Mouse (Mus musculus): ENCODE measurements around the gene Raet1e.
"Not testable (repeated sequence)": the region's sequence is repeated elsewhere in the genome, so short reads cannot be mapped to it uniquely, and the experiment has no call there.

Raet1e gene

GRCm38 (mm10) chr10:22165328-22166003 lies 7.1 kb downstream of the Raet1e start:
- DNase-seq = not testable (repeated sequence)

- DNase-seq = not testable (repeated sequence)
Observed at GRCm38 (mm10) chr10:22166025-22166424, 7.7 kb downstream of the Raet1e start.

GRCm38 (mm10) chr10:22167061-22167460 lies 8.7 kb downstream of the Raet1e start:
- not testable (repeated sequence) for DNase-seq

- DNase-seq = not testable (repeated sequence)
Observed at GRCm38 (mm10) chr10:22169116-22169515, 10.7 kb downstream of the Raet1e start.

GRCm38 (mm10) chr10:22172431-22173334 lies 14.3 kb downstream of the Raet1e start:
- DNase-seq = not testable (repeated sequence)

GRCm38 (mm10) chr10:22173335-22174189 lies 15.2 kb downstream of the Raet1e start:
- DNase-seq = not testable (repeated sequence)

- not testable (repeated sequence) for DNase-seq
Observed at GRCm38 (mm10) chr10:22174190-22174487, 15.8 kb downstream of the Raet1e start.

- DNase-seq = not testable (repeated sequence)
Observed at GRCm38 (mm10) chr10:22176515-22176914, 18.1 kb downstream of the Raet1e start.

- not testable (repeated sequence) for DNase-seq
Observed at GRCm38 (mm10) chr10:22191035-22191434, 32.7 kb downstream of the Raet1e start.

- DNase-seq = not testable (repeated sequence)
Observed at GRCm38 (mm10) chr10:22201352-22201751, 43.0 kb downstream of the Raet1e start.

- not testable (repeated sequence) for DNase-seq
Observed at GRCm38 (mm10) chr10:22202784-22203583, 44.6 kb downstream of the Raet1e start.

GRCm38 (mm10) chr10:22206443-22206842 lies 48.1 kb downstream of the Raet1e start:
- DNase-seq = not testable (repeated sequence)

- DNase-seq = peak; percentile 72 to 77
Observed at GRCm38 (mm10) chr10:22212012-22212696, 53.8 kb downstream of the Raet1e start.

- peak; percentile 20 to 55 for DNase-seq
Observed at GRCm38 (mm10) chr10:22223474-22224349, 65.3 kb downstream of the Raet1e start.

- no peak for DNase-seq
Observed at GRCm38 (mm10) chr10:22265060-22265459, 106.7 kb downstream of the Raet1e start.

- DNase-seq = not testable (repeated sequence)
Observed at GRCm38 (mm10) chr10:22270879-22271786, 112.8 kb downstream of the Raet1e start.

GRCm38 (mm10) chr10:22272914-22273683 lies 114.7 kb downstream of the Raet1e start:
- peak; percentile 8 to 24 for DNase-seq

- no peak for DNase-seq
Observed at GRCm38 (mm10) chr10:22273684-22274305, 115.4 kb downstream of the Raet1e start.

Data from lung, postnatal 4 days (tissue).